23 mouse cellular contexts compared by ENCODE assay signal in genomic region chr4:129146392-129146791, GRCm38 (mm10). TPM values are rescaled to one million over a fixed set of nuclear protein-coding genes. Genes with fewer than 3 reads are reported as not detected.
DNase-seq lines count a peak whose midpoint lies in the region; ATAC-seq lines count a peak whose summit lies in the region.
"Had no signal": no experiment of that assay in that cellular context is flagged by ENCODE, and none has a peak within 500 bp of the region (broad histone marks: within the 10 kb centered on the region; RNA-seq: fewer than 3 reads in every experiment).

No protein-coding gene starts in this region.

- no peak overlapping the region for H3K4me3 ChIP-seq in heart, embryonic 15.5 days
- no peak overlapping the region for H3K4me3 ChIP-seq in midbrain, embryonic 11.5 days (ENCODE audit: low read depth, low read length)
- H3K4me3 ChIP-seq in midbrain, embryonic 13.5 days (replicated peaks), result no peak overlapping the region
- H3K4me3 ChIP-seq: embryonic facial prominence, embryonic 13.5 days; forebrain, embryonic 15.5 days; heart, embryonic 10.5 days; hindbrain, embryonic 13.5 days; liver, embryonic 12.5 days; midbrain, embryonic 12.5 days; myocyte had no signal

- H3K36me3 ChIP-seq in heart, embryonic 15.5 days, result peaks cover 20% of the 10 kb centered on the region; the same call in 1 of the 2 replicates
- no peaks in the 10 kb centered on the region for H3K36me3 ChIP-seq in midbrain, embryonic 11.5 days (ENCODE audit: control insufficient read depth, insufficient read depth, low read length)
- H3K36me3 ChIP-seq in midbrain, embryonic 13.5 days, result peaks cover 25% of the 10 kb centered on the region

- no peak for DNase-seq in heart, adult 18-20 months
- peak; percentile 74 for DNase-seq in midbrain, embryonic 11.5 days (ENCODE audit: low spot score, missing footprints)
- DNase-seq in T-cell, adult 2 months (ENCODE audit: low spot score), result peak; percentile 32
- no peak for DNase-seq in frontal cortex, postnatal 14 days (ENCODE audit: low spot score in 2 of 2)
- no peak for DNase-seq in ovary, postnatal 10 days (ENCODE audit: low spot score)
- DNase-seq: adrenal gland, postnatal 10 days; gastrocnemius, postnatal 36 days; lung, embryonic 14.5 days had no signal

- H3K4me2 ChIP-seq in heart, embryonic 15.5 days, result no peak overlapping the region
- no peak overlapping the region for H3K4me2 ChIP-seq in midbrain, embryonic 11.5 days
- no peak overlapping the region for H3K4me2 ChIP-seq in midbrain, embryonic 13.5 days (replicated peaks)
- H3K4me2 ChIP-seq: embryonic facial prominence, embryonic 13.5 days; forebrain, embryonic 15.5 days; hindbrain, embryonic 13.5 days; liver, embryonic 12.5 days; lung, embryonic 14.5 days; midbrain, embryonic 12.5 days had no signal

- WGBS in heart, embryonic 15.5 days, result 37% methylated on average over 2 of the region's 2 CpGs
- WGBS in midbrain, embryonic 11.5 days, result 92% methylated on average over 2 of the region's 2 CpGs
- WGBS in midbrain, embryonic 13.5 days, result 69% methylated on average over 2 of the region's 2 CpGs

- peaks cover 59% of the 10 kb centered on the region for H3K4me1 ChIP-seq in heart, embryonic 15.5 days (replicated peaks)
- no peaks in the 10 kb centered on the region; the same call in 1 of the 2 replicates for H3K4me1 ChIP-seq in midbrain, embryonic 11.5 days (ENCODE audit: control insufficient read depth, insufficient read depth, low read length)
- H3K4me1 ChIP-seq in midbrain, embryonic 13.5 days (replicated peaks), result peaks cover 37% of the 10 kb centered on the region

- no peaks in the 10 kb centered on the region for H3K9me3 ChIP-seq in heart, embryonic 15.5 days (replicated peaks)
- H3K9me3 ChIP-seq in midbrain, embryonic 11.5 days (ENCODE audit: control insufficient read depth, low read length), result no peaks in the 10 kb centered on the region
- H3K9me3 ChIP-seq in midbrain, embryonic 13.5 days, result no peaks in the 10 kb centered on the region
- H3K9me3 ChIP-seq: embryonic facial prominence, embryonic 13.5 days; forebrain, embryonic 15.5 days; heart, embryonic 10.5 days; hindbrain, embryonic 13.5 days; liver, embryonic 12.5 days; midbrain, embryonic 12.5 days had no signal

- 0 out of 2 replicates have a peak overlapping the region, but pooled peaks have one; percentile 43 for H3K27ac ChIP-seq in heart, embryonic 15.5 days
- H3K27ac ChIP-seq in midbrain, embryonic 11.5 days (ENCODE audit: low read depth, low read length), result no peak overlapping the region
- H3K27ac ChIP-seq in midbrain, embryonic 13.5 days, result no peak overlapping the region
- H3K27ac ChIP-seq: embryonic facial prominence, embryonic 13.5 days; forebrain, embryonic 15.5 days; heart, embryonic 10.5 days; hindbrain, embryonic 13.5 days; kidney, postnatal 0 days; liver, embryonic 12.5 days; macrophage; midbrain, embryonic 12.5 days had no signal

- no peak overlapping the region for H3K9ac ChIP-seq in heart, embryonic 15.5 days
- H3K9ac ChIP-seq in midbrain, embryonic 11.5 days (ENCODE audit: low read length), result no peak overlapping the region
- H3K9ac ChIP-seq in midbrain, embryonic 13.5 days (replicated peaks), result no peak overlapping the region
- H3K9ac ChIP-seq: embryonic facial prominence, embryonic 13.5 days; forebrain, embryonic 15.5 days; hindbrain, embryonic 13.5 days; liver, embryonic 12.5 days; lung, embryonic 14.5 days; midbrain, embryonic 12.5 days had no signal

- no peak for ATAC-seq in heart, embryonic 15.5 days (replicated peaks; ENCODE audit: insufficient number of reproducible peaks, insufficient read depth, low FRiP score, low read depth)
- ATAC-seq in midbrain, embryonic 11.5 days (ENCODE audit: low FRiP score), result no peak
- no peak for ATAC-seq in midbrain, embryonic 13.5 days
- ATAC-seq in megakaryocyte progenitor cell, adult 5-6 weeks (replicated peaks; ENCODE audit: poor library complexity), result peak; percentile 29; the same call in 1 of the 2 replicates
- ATAC-seq: forebrain, embryonic 15.5 days; intestine, postnatal 0 days; liver, embryonic 12.5 days had no signal

- no peaks in the 10 kb centered on the region for H3K27me3 ChIP-seq in heart, embryonic 15.5 days
- no peaks in the 10 kb centered on the region for H3K27me3 ChIP-seq in midbrain, embryonic 11.5 days (ENCODE audit: control insufficient read depth, insufficient read depth, low read length)
- no peaks in the 10 kb centered on the region for H3K27me3 ChIP-seq in midbrain, embryonic 13.5 days
- H3K27me3 ChIP-seq: embryonic facial prominence, embryonic 13.5 days; forebrain, embryonic 15.5 days; hindbrain, embryonic 13.5 days; liver, embryonic 12.5 days; midbrain, embryonic 12.5 days had no signal

RNA-seq across cellular contexts. Expression of gene Fndc5, which starts 9.6 kb away (rescaled TPM):
- polyA plus RNA-seq in heart, embryonic 15.5 days (2015; fragmentation: Nextera tagmentation; extraction: Ambion mirVana), result 12.2 and 12.3 TPM in 2 replicates
- total RNA-seq in heart, adult 18-20 months (2021), result 100 to 1,000 TPM; 312 to 343 TPM
- 0.95 and 1.5 TPM in 2 replicates for polyA plus RNA-seq in midbrain, embryonic 11.5 days (2014; fragmentation: Nextera tagmentation; extraction: Ambion mirVana)
- polyA plus RNA-seq in midbrain, embryonic 13.5 days (2015; fragmentation: Nextera tagmentation; extraction: Ambion mirVana), result 1.9 and 2.0 TPM in 2 replicates
- not detected in 2 replicates for total RNA-seq in megakaryocyte progenitor cell, adult 5-6 weeks (2015)
- not detected in 2 replicates for total RNA-seq in megakaryocyte progenitor cell, adult 5-6 weeks (2017)
- polyA plus RNA-seq: macrophage had no signal

RNA-seq across cellular contexts. Expression of gene Hpca, which starts 24.6 kb away (rescaled TPM):
- polyA plus RNA-seq in heart, embryonic 15.5 days (2015; fragmentation: Nextera tagmentation; extraction: Ambion mirVana), result 0.68 and 1.2 TPM in 2 replicates
- total RNA-seq in heart, adult 18-20 months (2021), result under 1 TPM in 1 of 2 experiments, not detected in 1; 0.18 TPM
- 2.0 and 2.3 TPM in 2 replicates for polyA plus RNA-seq in midbrain, embryonic 11.5 days (2014; fragmentation: Nextera tagmentation; extraction: Ambion mirVana)
- polyA plus RNA-seq in midbrain, embryonic 13.5 days (2015; fragmentation: Nextera tagmentation; extraction: Ambion mirVana), result 17.1 and 17.9 TPM in 2 replicates
- total RNA-seq in megakaryocyte progenitor cell, adult 5-6 weeks (2015), result not detected in 2 replicates
- total RNA-seq in megakaryocyte progenitor cell, adult 5-6 weeks (2017), result not detected in 2 replicates
- total RNA-seq: gastrocnemius, postnatal 36 days; heart, postnatal 25 days had no signal
- polyA plus RNA-seq: macrophage had no signal

RNA-seq across cellular contexts. Expression of gene Tmem54, which starts 41.0 kb away (rescaled TPM):
- polyA plus RNA-seq in heart, embryonic 15.5 days (2015; fragmentation: Nextera tagmentation; extraction: Ambion mirVana), result 0.35 and 1.6 TPM in 2 replicates
- total RNA-seq in heart, adult 18-20 months (2021), result not detected
- 0.20 and 0.43 TPM in 2 replicates for polyA plus RNA-seq in midbrain, embryonic 11.5 days (2014; fragmentation: Nextera tagmentation; extraction: Ambion mirVana)
- polyA plus RNA-seq in midbrain, embryonic 13.5 days (2015; fragmentation: Nextera tagmentation; extraction: Ambion mirVana), result not detected in 2 replicates
- 1.6 TPM in 1 of 2 replicates, not detected in the other for total RNA-seq in megakaryocyte progenitor cell, adult 5-6 weeks (2015)
- total RNA-seq in megakaryocyte progenitor cell, adult 5-6 weeks (2017), result 0.12 TPM in 1 of 2 replicates, not detected in the other
- total RNA-seq: adrenal gland, postnatal 10 days; gastrocnemius, postnatal 36 days; heart, postnatal 25 days; left cerebral cortex, postnatal 36 days had no signal
- polyA plus RNA-seq: forebrain, embryonic 15.5 days; hindbrain, embryonic 13.5 days; macrophage had no signal

RNA-seq across cellular contexts. Expression of gene S100pbp, which starts 43.1 kb away (rescaled TPM):
- 10.8 and 13.2 TPM in 2 replicates for polyA plus RNA-seq in heart, embryonic 15.5 days (2015; fragmentation: Nextera tagmentation; extraction: Ambion mirVana)
- total RNA-seq in heart, adult 18-20 months (2021), result 1 to 10 TPM; 8.4 to 9.2 TPM
- 20.0 and 26.9 TPM in 2 replicates for polyA plus RNA-seq in midbrain, embryonic 11.5 days (2014; fragmentation: Nextera tagmentation; extraction: Ambion mirVana)
- polyA plus RNA-seq in midbrain, embryonic 13.5 days (2015; fragmentation: Nextera tagmentation; extraction: Ambion mirVana), result 19.9 and 21.3 TPM in 2 replicates
- 25.1 and 42.6 TPM in 2 replicates for total RNA-seq in megakaryocyte progenitor cell, adult 5-6 weeks (2015)
- total RNA-seq in megakaryocyte progenitor cell, adult 5-6 weeks (2017), result 13.2 and 23.5 TPM in 2 replicates

RNA-seq across cellular contexts. Expression of gene Yars, which starts 43.2 kb away (rescaled TPM):
- 40.8 and 48.8 TPM in 2 replicates for polyA plus RNA-seq in heart, embryonic 15.5 days (2015; fragmentation: Nextera tagmentation; extraction: Ambion mirVana)
- 10 to 100 TPM; 25.6 to 33.4 TPM for total RNA-seq in heart, adult 18-20 months (2021)
- polyA plus RNA-seq in midbrain, embryonic 11.5 days (2014; fragmentation: Nextera tagmentation; extraction: Ambion mirVana), result 105 and 106 TPM in 2 replicates
- 102 and 115 TPM in 2 replicates for polyA plus RNA-seq in midbrain, embryonic 13.5 days (2015; fragmentation: Nextera tagmentation; extraction: Ambion mirVana)
- 25.2 and 28.0 TPM in 2 replicates for total RNA-seq in megakaryocyte progenitor cell, adult 5-6 weeks (2015)
- total RNA-seq in megakaryocyte progenitor cell, adult 5-6 weeks (2017), result 55.3 and 60.7 TPM in 2 replicates

Comparison
In these comparisons a context has a peak if more than half of its experiments do, and no peak if none do; other contexts are left out.
1. DNase-seq: peak in midbrain, embryonic 11.5 days (single experiment) and T-cell, adult 2 months (single experiment); none in heart, adult 18-20 months (0 of 2), frontal cortex, postnatal 14 days (0 of 2) and ovary, postnatal 10 days (single experiment).